Mouse (Mus musculus) neural tube, embryonic 13.5 days (tissue): ENCODE measurements around the gene Ptprd. TPM values are rescaled to one million over a fixed set of nuclear protein-coding genes. Genes with fewer than 3 reads are reported as not detected.
A peak's percentile ranks its signal among the peaks of the same experiment; 100 is the strongest.

Experiments used
- ATAC-seq: fragments of 200-750 bp; cut with Nextera tagmentation; 2 replicates; pipeline ENCODE4 v1.8.0; 2017; ENCODE audit warnings: low read depth, mild to moderate bottlenecking, moderate TSS enrichment, moderate library complexity
- H3K27ac ChIP-seq: fragments of 300-500 bp; sonication (generic); replicated peaks from 2 replicates; pipeline ENCODE4 v1.5.1; 2015; ENCODE audit warnings: moderate library complexity, mild to moderate bottlenecking, inconsistent platforms
- H3K27me3 ChIP-seq: fragments of 300-500 bp; sonication (generic); 2 replicates; pipeline ENCODE4 v1.6.1; 2015; ENCODE audit warnings: mild to moderate bottlenecking, inconsistent platforms
- H3K36me3 ChIP-seq: fragments of 300-500 bp; sonication (generic); 2 replicates; pipeline ENCODE4 v1.6.1; 2015; ENCODE audit warnings: mild to moderate bottlenecking, inconsistent platforms
- H3K4me1 ChIP-seq: fragments of 300-500 bp; sonication (generic); replicated peaks from 2 replicates; pipeline ENCODE4 v1.6.1; 2015; ENCODE audit warnings: inconsistent platforms
- H3K4me2 ChIP-seq: fragments of 300-500 bp; sonication (generic); 2 replicates; pipeline ENCODE4 v1.6.1; 2015; ENCODE audit warnings: inconsistent platforms, mild to moderate bottlenecking, moderate library complexity
- H3K4me3 ChIP-seq: fragments of 300-500 bp; sonication (generic); 2 replicates; pipeline ENCODE4 v1.5.1; 2015; ENCODE audit warnings: mild to moderate bottlenecking, inconsistent platforms
- H3K9ac ChIP-seq: fragments of 300-500 bp; sonication (generic); 2 replicates; pipeline ENCODE4 v1.6.1; 2015; ENCODE audit warnings: moderate library complexity, mild to moderate bottlenecking, inconsistent platforms
- H3K9me3 ChIP-seq: fragments of 300-500 bp; sonication (generic); 2 replicates; pipeline ENCODE4 v1.6.1; 2016; ENCODE audit warnings: inconsistent platforms
- WGBS: fragments of 180-500 bp; shearing (Covaris S2); methylation state at CpG from one replicate; pipeline ENCODE4 v1.1.7; 2015; 5-methylcytosine and 5-hydroxymethylcytosine counted together
- microRNA-seq: library from miRNA; unstranded; fragments of <30 nt; microRNA quantifications from one replicate; pipeline ENCODE4, GENCODE M21; 2016
- polyA plus RNA-seq: library from polyadenylated mRNA; unstranded; fragments of >200 nt; fragmentation: Nextera tagmentation; extraction: Ambion mirVana; gene quantifications from 2 replicates; pipeline ENCODE4 v1.2.1, GENCODE M21; 2015

The Ptprd gene
- polyA plus RNA-seq, 1 experiment from 2014 or later: 86.5 TPM

DNA sequence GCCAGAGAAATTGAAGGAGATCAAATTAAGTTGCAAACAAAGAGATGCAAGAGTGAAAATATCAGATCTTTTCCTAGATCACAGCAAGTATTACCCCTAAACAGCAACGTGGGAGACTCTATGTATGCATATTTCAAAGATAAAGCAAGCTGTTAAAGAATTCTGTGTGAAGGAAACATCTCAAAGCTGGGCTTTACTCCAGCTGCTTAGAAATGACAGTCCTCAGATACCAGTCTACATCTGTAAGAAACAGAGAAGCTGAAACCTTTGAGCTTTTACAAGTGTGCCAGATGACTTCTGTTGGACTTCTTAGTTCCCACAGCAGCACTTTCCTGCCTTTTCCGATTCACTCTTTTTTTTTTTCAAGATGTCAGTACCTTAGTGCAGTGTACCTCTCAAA lies 2249.9 kb downstream of the Ptprd start:
- H3K9ac ChIP-seq: no peak overlapping the region
- ATAC-seq: no peak
- no peaks in the 10 kb centered on the region for H3K4me1 ChIP-seq
- H3K36me3 ChIP-seq: no peaks in the 10 kb centered on the region
- no peak overlapping the region for H3K4me2 ChIP-seq
- H3K27ac ChIP-seq: no peak overlapping the region
- 79% methylated on average over 2 of the region's 2 CpGs for WGBS
- no peaks in the 10 kb centered on the region for H3K9me3 ChIP-seq
- H3K4me3 ChIP-seq: no peak overlapping the region
- no peaks in the 10 kb centered on the region for H3K27me3 ChIP-seq

DNA sequence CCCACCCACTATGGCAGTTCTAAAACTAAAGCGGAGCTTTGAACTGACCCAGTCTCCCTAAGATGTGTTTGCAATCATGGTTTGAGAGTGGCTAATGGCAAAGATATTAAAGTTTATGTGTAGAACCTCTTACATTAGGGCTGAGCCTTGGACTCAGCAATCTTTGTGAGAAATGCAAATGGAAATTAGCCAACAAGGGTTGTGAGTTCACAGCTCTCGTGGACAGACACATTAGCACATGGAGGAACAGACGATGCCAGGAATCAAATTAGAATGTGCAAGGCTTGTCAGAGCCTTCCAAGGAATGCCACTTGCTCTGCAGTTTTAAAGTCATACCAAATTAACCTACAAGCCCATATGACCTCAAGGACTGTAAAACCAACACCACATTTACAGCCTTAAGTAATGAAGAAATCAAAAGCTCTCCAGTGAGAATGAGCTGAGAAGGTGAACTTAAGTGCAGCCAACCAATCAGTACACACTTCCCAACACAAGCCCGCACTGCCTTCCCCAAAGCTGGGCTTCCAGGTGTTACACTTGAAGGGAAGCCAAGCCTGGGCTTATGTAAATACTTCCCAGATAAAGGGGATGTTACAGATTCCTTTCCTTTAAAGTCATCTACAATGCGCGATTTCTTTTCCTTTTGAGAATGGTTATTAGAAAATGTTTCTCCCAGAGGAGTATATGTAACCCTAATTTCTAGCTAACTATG lies 2258.3 kb downstream of the Ptprd start:
- no peak overlapping the region for H3K27ac ChIP-seq
- no peaks in the 10 kb centered on the region for H3K4me1 ChIP-seq
- ATAC-seq: no peak
- H3K36me3 ChIP-seq: peaks cover 19% of the 10 kb centered on the region
- H3K9ac ChIP-seq: no peak overlapping the region
- no peaks in the 10 kb centered on the region for H3K27me3 ChIP-seq
- H3K9me3 ChIP-seq: no peaks in the 10 kb centered on the region
- no peak overlapping the region for H3K4me3 ChIP-seq
- no peak overlapping the region for H3K4me2 ChIP-seq
- WGBS: 86% methylated on average over 6 of the region's 6 CpGs

DNA sequence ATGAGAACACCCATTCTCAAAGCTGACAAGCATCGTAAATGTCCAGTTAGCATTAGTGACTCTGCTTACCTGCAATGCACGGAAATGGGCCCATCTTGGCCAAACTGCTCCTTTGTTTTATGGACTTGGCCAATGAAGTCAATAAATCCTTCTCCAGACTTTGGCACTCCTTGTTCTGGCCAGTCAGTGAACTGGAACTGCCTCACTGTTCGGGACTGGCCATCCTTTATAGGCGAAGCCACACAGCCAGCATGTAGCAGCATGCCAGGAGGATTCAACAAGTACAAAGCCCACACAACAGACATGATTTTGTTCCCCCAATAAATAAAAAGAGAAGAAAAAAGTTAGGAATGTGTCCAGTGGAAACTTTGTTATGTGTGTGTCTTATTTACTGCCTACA lies 2261.2 kb downstream of the Ptprd start:
- Histone ChIP-seq H3K4me3 (no peak overlapping the region), H3K9me3 (no peaks in the 10 kb centered on the region), H3K9ac (no peak overlapping the region), H3K4me2 (no peak overlapping the region), H3K4me1 (no peaks in the 10 kb centered on the region), H3K36me3 (peaks cover 24% of the 10 kb centered on the region), H3K27me3 (no peaks in the 10 kb centered on the region), H3K27ac (no peak overlapping the region)
- 0 out of 2 replicates have a peak, but pooled peaks have one; percentile 36 for ATAC-seq
- WGBS: 39% methylated on average over 4 of the region's 4 CpGs

DNA sequence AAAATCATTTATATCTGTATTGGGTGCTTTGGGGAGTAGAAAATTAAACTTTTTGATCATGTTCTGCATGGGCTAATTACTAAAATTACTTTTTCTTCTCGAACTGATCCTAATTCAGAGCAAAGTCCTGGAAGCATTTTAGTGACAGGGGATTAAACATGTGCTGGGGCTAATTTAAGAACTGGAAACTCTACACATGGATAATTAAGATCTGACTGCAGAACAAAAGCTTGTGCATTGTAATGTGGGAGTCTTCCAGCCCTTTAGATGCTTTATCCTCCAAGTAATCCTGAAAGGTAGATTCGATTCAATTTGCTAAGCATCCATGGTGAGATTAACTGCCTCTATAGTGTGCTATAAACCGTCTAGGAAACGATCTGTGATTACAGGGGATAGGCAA lies 2316.9 kb downstream of the Ptprd start:
- no peak; the same call in 1 of the 2 replicates for ATAC-seq
- no peaks in the 10 kb centered on the region for H3K36me3 ChIP-seq
- H3K4me3 ChIP-seq: no peak overlapping the region
- no peak overlapping the region for H3K9ac ChIP-seq
- H3K27me3 ChIP-seq: no peaks in the 10 kb centered on the region
- H3K4me2 ChIP-seq: no peak overlapping the region
- H3K9me3 ChIP-seq: no peaks in the 10 kb centered on the region
- no peaks in the 10 kb centered on the region for H3K4me1 ChIP-seq
- no peak overlapping the region for H3K27ac ChIP-seq
- whole genome bisulfite sequencing: 36% methylated on average over 4 of the region's 4 CpGs

Small RNA genes lying within 50 kb of the gene (microRNA-seq; reads per million reads assigned to microRNA genes)
- not detected for gene Gm23159
